Comparison of ENCODE assay signal across 7 mouse cellular contexts in the genomic region with DNA sequence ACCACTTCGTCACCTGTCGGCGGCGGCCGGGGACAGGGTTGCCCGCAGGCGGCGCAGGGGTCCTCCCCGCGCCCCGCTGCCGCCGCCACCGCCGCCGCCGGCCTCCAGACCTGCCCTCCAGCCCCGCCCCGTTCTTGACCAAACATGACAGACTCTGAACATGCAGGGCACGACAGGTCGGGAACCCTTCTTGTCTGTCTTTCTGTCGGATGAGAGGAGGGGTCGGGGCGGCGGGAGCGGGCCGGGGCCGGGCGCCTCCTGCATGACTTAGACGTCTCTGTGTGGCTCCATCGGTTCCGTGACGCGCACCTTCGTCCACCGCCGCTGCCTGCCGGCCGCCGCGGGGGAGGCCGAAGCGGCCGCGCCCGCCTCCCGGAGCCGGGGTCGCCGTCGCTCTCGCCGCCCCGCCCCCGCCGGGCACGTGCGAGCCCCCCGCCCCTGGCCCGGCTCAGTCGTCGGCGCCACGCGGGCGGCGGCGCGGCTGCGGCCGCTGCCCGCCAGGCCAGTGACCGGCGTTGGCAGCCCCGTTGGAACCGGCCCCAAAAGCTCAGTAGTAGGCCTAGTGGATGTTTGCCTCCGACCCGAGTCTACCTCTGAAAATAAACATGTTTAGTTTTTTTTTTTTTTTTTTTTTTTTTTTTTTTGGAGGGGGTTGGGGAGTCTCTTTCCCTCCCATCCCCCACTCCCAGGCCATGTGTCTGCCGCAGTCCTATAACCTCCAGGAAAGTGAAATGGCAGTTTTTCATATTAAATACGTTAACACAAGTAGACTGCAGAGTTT. TPM values are rescaled to one million over a fixed set of nuclear protein-coding genes. Genes with fewer than 3 reads are reported as not detected.
A peak's percentile ranks its signal among the peaks of the same experiment; 100 is the strongest.
DNase-seq lines count a peak whose midpoint lies in the region; ATAC-seq and TF ChIP-seq lines count a peak whose summit lies in the region.

A gene (minus strand): TSS at position 65 of the 781 bp plus-strand sequence.

- ATAC-seq in embryonic facial prominence, embryonic 11.5 days (replicated peaks; ENCODE audit: insufficient number of reproducible peaks, low FRiP score, low TSS enrichment, low read depth), result peak; percentile 77
- ATAC-seq in limb, embryonic 14.5 days (ENCODE audit: low FRiP score, low read depth), result peak; percentile 78
- peak; percentile 83 for ATAC-seq in midbrain, embryonic 16.5 days

- H3K36me3 ChIP-seq in embryonic facial prominence, embryonic 11.5 days (replicated peaks; ENCODE audit: control insufficient read depth, insufficient read depth, low read depth, low read length), result no peaks in the 10 kb centered on the region
- H3K36me3 ChIP-seq in kidney, adult 2 months (ENCODE audit: control insufficient read depth, insufficient read depth, low read length), result no peaks in the 10 kb centered on the region
- no peaks in the 10 kb centered on the region for H3K36me3 ChIP-seq in limb, embryonic 14.5 days (ENCODE audit: control insufficient read depth, insufficient read depth, low read length)
- no peaks in the 10 kb centered on the region for H3K36me3 ChIP-seq in midbrain, embryonic 16.5 days (ENCODE audit: control insufficient read depth, insufficient read depth, low read length)
- H3K36me3 ChIP-seq in spleen, adult 2 months (ENCODE audit: control insufficient read depth, insufficient read depth, low read length), result no peaks in the 10 kb centered on the region

- peak within 1 kb of the TSS; percentile 73 for H3K4me2 ChIP-seq in embryonic facial prominence, embryonic 11.5 days (ENCODE audit: low read depth, low read length)
- peak within 1 kb of the TSS; percentile 66 for H3K4me2 ChIP-seq in limb, embryonic 14.5 days (replicated peaks; ENCODE audit: low read depth, low read length, severe bottlenecking)
- peak within 1 kb of the TSS; percentile 56 for H3K4me2 ChIP-seq in midbrain, embryonic 16.5 days (ENCODE audit: low read length)

- peak within 1 kb of the TSS; percentile 100 for H3K27ac ChIP-seq in embryonic facial prominence, embryonic 11.5 days (replicated peaks; ENCODE audit: low read depth, low read length)
- peak within 1 kb of the TSS; percentile 100 for H3K27ac ChIP-seq in kidney, adult 2 months (ENCODE audit: insufficient read depth, low read depth, low read length)
- peak within 1 kb of the TSS; percentile 100 for H3K27ac ChIP-seq in limb, embryonic 14.5 days (replicated peaks; ENCODE audit: low read depth, low read length)
- peak within 1 kb of the TSS; percentile 100 for H3K27ac ChIP-seq in midbrain, embryonic 16.5 days (ENCODE audit: low read length)
- peak within 1 kb of the TSS; percentile 100 for H3K27ac ChIP-seq in spleen, adult 2 months (ENCODE audit: insufficient read depth, low read length)

- DNase-seq in adrenal gland, postnatal 14 days, result peak; percentile 90
- DNase-seq in embryonic facial prominence, embryonic 11.5 days (ENCODE audit: low spot score), result peak; percentile 79
- DNase-seq in heart, adult 18-20 months, result peak; percentile 87 to 91
- peak; percentile 91 for DNase-seq in kidney, adult 2 months
- peak; percentile 75 for DNase-seq in limb, embryonic 14.5 days (ENCODE audit: low spot score)
- peak; percentile 30 to 75 for DNase-seq in spleen, adult 2 months (ENCODE audit: low read depth in 1 of 2, low spot score in 2 of 2)

- H3K9ac ChIP-seq in embryonic facial prominence, embryonic 11.5 days (replicated peaks; ENCODE audit: low read length), result peak within 1 kb of the TSS; percentile 100
- H3K9ac ChIP-seq in limb, embryonic 14.5 days (ENCODE audit: low read depth, low read length, severe bottlenecking), result peak within 1 kb of the TSS; percentile 99
- H3K9ac ChIP-seq in midbrain, embryonic 16.5 days (ENCODE audit: low read depth, low read length), result peak within 1 kb of the TSS; percentile 100

- H3K4me1 ChIP-seq in embryonic facial prominence, embryonic 11.5 days (ENCODE audit: control insufficient read depth, insufficient read depth, low read length), result no peaks in the 10 kb centered on the region
- H3K4me1 ChIP-seq in kidney, adult 2 months (ENCODE audit: control insufficient read depth, insufficient read depth, low read length), result peaks cover 8% of the 10 kb centered on the region; the same call in 1 of the 2 replicates
- H3K4me1 ChIP-seq in limb, embryonic 14.5 days (ENCODE audit: control insufficient read depth, insufficient read depth, low read length), result peaks cover 7% of the 10 kb centered on the region
- peaks cover 10% of the 10 kb centered on the region for H3K4me1 ChIP-seq in midbrain, embryonic 16.5 days (ENCODE audit: control insufficient read depth, insufficient read depth, low read length)
- no peaks in the 10 kb centered on the region for H3K4me1 ChIP-seq in spleen, adult 2 months (ENCODE audit: control insufficient read depth, insufficient read depth, insufficient read length)

- H3K27me3 ChIP-seq in embryonic facial prominence, embryonic 11.5 days (ENCODE audit: control insufficient read depth, insufficient read depth, low read length), result no peaks in the 10 kb centered on the region
- no peaks in the 10 kb centered on the region for H3K27me3 ChIP-seq in kidney, adult 2 months (replicated peaks; ENCODE audit: control insufficient read depth, insufficient read depth, low read length)
- no peaks in the 10 kb centered on the region for H3K27me3 ChIP-seq in limb, embryonic 14.5 days (ENCODE audit: control insufficient read depth, insufficient read depth, low read length)
- no peaks in the 10 kb centered on the region for H3K27me3 ChIP-seq in midbrain, embryonic 16.5 days (ENCODE audit: control insufficient read depth, insufficient read depth, low read depth, low read length)
- H3K27me3 ChIP-seq in spleen, adult 2 months (ENCODE audit: control insufficient read depth, insufficient read depth, low read length), result no peaks in the 10 kb centered on the region

- peak within 1 kb of the TSS; percentile 76 for H3K4me3 ChIP-seq in embryonic facial prominence, embryonic 11.5 days (ENCODE audit: low read depth, low read length)
- H3K4me3 ChIP-seq in kidney, adult 2 months (ENCODE audit: insufficient read depth, low read depth, low read length), result peak within 1 kb of the TSS; percentile 92
- H3K4me3 ChIP-seq in limb, embryonic 14.5 days (replicated peaks; ENCODE audit: low read length), result peak within 1 kb of the TSS; percentile 87
- peak within 1 kb of the TSS; percentile 91 for H3K4me3 ChIP-seq in midbrain, embryonic 16.5 days (ENCODE audit: low read depth, low read length)
- H3K4me3 ChIP-seq in spleen, adult 2 months (ENCODE audit: extremely low read depth, insufficient read depth, insufficient read length), result peak within 1 kb of the TSS; percentile 97

- no peaks in the 10 kb centered on the region for H3K9me3 ChIP-seq in embryonic facial prominence, embryonic 11.5 days (replicated peaks; ENCODE audit: control insufficient read depth, low read length)
- H3K9me3 ChIP-seq in limb, embryonic 14.5 days (ENCODE audit: control insufficient read depth, low read length), result no peaks in the 10 kb centered on the region
- no peaks in the 10 kb centered on the region for H3K9me3 ChIP-seq in midbrain, embryonic 16.5 days (replicated peaks; ENCODE audit: control insufficient read depth, low read length, poor library complexity, severe bottlenecking)

- WGBS in embryonic facial prominence, embryonic 11.5 days, result under 1% methylated on average over 55 of the region's 80 CpGs
- under 1% methylated on average over 77 of the region's 80 CpGs for WGBS in kidney, adult 2 months
- under 1% methylated on average over 52 of the region's 80 CpGs for WGBS in limb, embryonic 14.5 days
- under 1% methylated on average over 52 of the region's 80 CpGs for WGBS in midbrain, embryonic 16.5 days
- WGBS in spleen, adult 2 months, result under 1% methylated on average over 77 of the region's 80 CpGs

- TF ChIP-seq POLR2A in kidney, adult 2 months (IDR thresholded peaks at IDR 0.05; ENCODE audit: low read depth, low read length), result no peak
- TF ChIP-seq POLR2A in limb, embryonic 14.5 days (IDR thresholded peaks at IDR 0.05; ENCODE audit: borderline replicate concordance, extremely low read depth, insufficient read depth, insufficient read length), result peak; percentile 48; the same call in 1 of the 2 replicates
- TF ChIP-seq POLR2A in spleen, adult 2 months (IDR thresholded peaks at IDR 0.05; ENCODE audit: low read depth, low read length), result peak; percentile 19

- no peak for TF ChIP-seq CTCF in kidney, adult 2 months (conservative IDR thresholded peaks at IDR 0.05; ENCODE audit: insufficient read depth, insufficient read length, low read depth, low read length)
- TF ChIP-seq CTCF in spleen, adult 2 months (IDR thresholded peaks at IDR 0.05; ENCODE audit: extremely low read depth, insufficient read depth, insufficient read length, insufficient replicate concordance), result no peak

RNA-seq across cellular contexts. Expression of the gene that starts here (rescaled TPM):
- total RNA-seq in adrenal gland, postnatal 14 days (2021), result 10.7 and 13.0 TPM in 2 replicates
- polyA plus RNA-seq in embryonic facial prominence, embryonic 11.5 days (2014; fragmentation: Nextera tagmentation; extraction: Ambion mirVana), result 19.2 and 20.6 TPM in 2 replicates
- total RNA-seq in heart, adult 18-20 months (2021), result 10 to 100 TPM; 10.4 to 12.1 TPM
- 5.7 and 7.0 TPM in 2 replicates for polyA plus RNA-seq in kidney, adult 2 months (2012; rRNA removed)
- 15.6 and 17.1 TPM in 2 replicates for polyA plus RNA-seq in limb, embryonic 14.5 days (2012; rRNA removed)
- polyA plus RNA-seq in limb, embryonic 14.5 days (2014; fragmentation: Nextera tagmentation; extraction: Ambion mirVana), result 20.4 and 22.2 TPM in 2 replicates
- polyA plus RNA-seq in midbrain, embryonic 16.5 days (2015; fragmentation: Nextera tagmentation; extraction: Ambion mirVana), result 15.8 and 18.8 TPM in 2 replicates
- 2.7 and 3.1 TPM in 2 replicates for polyA plus RNA-seq in spleen, adult 2 months (2012; rRNA removed)

Comparison
In these comparisons a context has a peak if more than half of its experiments do, and no peak if none do; other contexts are left out.
1. Peak in every context shown above with its lines: DNase-seq, ATAC-seq, H3K4me3 ChIP-seq and H3K27ac ChIP-seq.